Mouse (Mus musculus): ENCODE data around the gene Hoxc13. TPM values are rescaled to one million over a fixed set of nuclear protein-coding genes. Genes with fewer than 3 reads are reported as not detected.

The Hoxc13 gene
- polyA plus RNA-seq, 1 experiment from 2014 or later: not detected

DNA sequence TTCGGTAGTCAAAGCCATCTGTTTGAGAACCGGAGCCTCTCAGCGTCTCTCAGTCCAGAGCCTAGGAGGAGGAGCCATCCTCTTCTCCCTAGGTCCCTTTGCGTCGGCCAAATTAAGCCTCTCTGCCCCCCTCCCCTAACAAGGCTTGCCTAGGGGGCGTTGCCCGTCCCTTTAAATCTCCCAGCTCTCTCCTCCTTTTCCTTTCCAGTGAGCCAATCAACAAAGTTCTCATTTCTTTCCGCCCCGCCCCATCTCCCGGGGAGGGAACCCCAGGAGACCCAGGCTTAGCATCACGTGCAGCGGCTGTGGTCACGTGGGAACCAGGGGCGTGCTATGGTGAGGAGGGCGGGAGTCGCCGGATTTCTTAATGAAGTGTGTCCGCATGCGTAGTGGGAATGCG is 284 bp upstream of the Hoxc13 start:
- Histone ChIP-seq H3K9ac (replicated peaks) (no peak overlapping the region), H3K4me2 (replicated peaks) (peak overlapping the region; percentile 25), H3K4me3 (peak overlapping the region; percentile 15; the same call in 1 of the 2 replicates), H3K36me3 (no peaks in the 10 kb centered on the region), H3K4me1 (peaks cover 9% of the 10 kb centered on the region), H3K27me3 (peaks cover 97% of the 10 kb centered on the region), H3K9me3 (no peaks in the 10 kb centered on the region), H3K27ac (replicated peaks) (no peak overlapping the region)
- WGBS: under 1% methylated on average over 20 of the region's 20 CpGs
- ATAC-seq (replicated peaks): peak; percentile 64

GRCm38 (mm10) chr15:102922012-102922362 is 1.1 kb downstream of the Hoxc13 start:
- Histone ChIP-seq H3K9ac (replicated peaks) (no peak overlapping the region), H3K27ac (replicated peaks) (no peak overlapping the region), H3K36me3 (no peaks in the 10 kb centered on the region), H3K4me3 (no peak overlapping the region), H3K27me3 (peaks cover 97% of the 10 kb centered on the region), H3K4me1 (peaks cover 9% of the 10 kb centered on the region), H3K9me3 (no peaks in the 10 kb centered on the region), H3K4me2 (replicated peaks) (no peak overlapping the region)
- no peak for ATAC-seq (replicated peaks)
- WGBS: 0% methylated on average over 24 of the region's 24 CpGs

GRCm38 (mm10) chr15:102922636-102923500 is 2.0 kb downstream of the Hoxc13 start:
- H3K27me3 ChIP-seq: peaks cover 97% of the 10 kb centered on the region
- no peak overlapping the region for H3K9ac ChIP-seq (replicated peaks)
- H3K4me2 ChIP-seq (replicated peaks): no peak overlapping the region
- no peak overlapping the region for H3K27ac ChIP-seq (replicated peaks)
- no peaks in the 10 kb centered on the region for H3K36me3 ChIP-seq
- H3K4me3 ChIP-seq: no peak overlapping the region
- 7% methylated on average over 6 of the region's 6 CpGs for WGBS
- peaks cover 9% of the 10 kb centered on the region for H3K4me1 ChIP-seq
- H3K9me3 ChIP-seq: no peaks in the 10 kb centered on the region
- ATAC-seq (replicated peaks): no peak

DNA sequence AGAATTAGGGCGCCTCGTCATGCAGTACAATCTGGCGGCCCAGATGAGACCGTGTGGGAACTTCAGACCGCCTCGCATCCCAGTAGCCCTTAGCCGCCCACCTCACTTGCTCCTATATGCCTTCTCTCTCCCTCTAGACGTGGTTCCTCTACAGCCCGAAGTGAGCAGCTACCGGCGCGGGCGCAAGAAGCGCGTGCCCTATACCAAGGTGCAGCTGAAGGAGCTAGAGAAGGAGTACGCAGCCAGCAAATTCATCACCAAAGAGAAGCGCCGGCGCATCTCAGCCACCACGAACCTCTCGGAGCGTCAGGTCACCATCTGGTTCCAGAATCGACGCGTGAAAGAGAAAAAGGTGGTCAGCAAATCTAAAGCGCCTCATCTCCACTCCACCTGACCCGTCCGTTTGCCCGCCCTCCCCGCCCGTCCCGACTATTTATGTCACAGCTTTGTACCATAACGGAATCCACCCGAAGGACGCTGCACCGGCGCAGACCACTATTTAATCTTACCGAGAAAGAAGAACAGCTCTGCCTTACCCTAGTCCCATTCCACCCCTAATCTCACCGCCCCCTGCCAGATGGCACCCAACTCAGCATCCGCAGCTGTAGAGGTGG is 6.2 kb downstream of the Hoxc13 start:
- Histone ChIP-seq H3K27ac (replicated peaks) (no peak overlapping the region), H3K9me3 (no peaks in the 10 kb centered on the region), H3K27me3 (peaks cover 97% of the 10 kb centered on the region), H3K9ac (replicated peaks) (no peak overlapping the region), H3K4me1 (no peaks in the 10 kb centered on the region), H3K4me3 (no peak overlapping the region), H3K36me3 (no peaks in the 10 kb centered on the region), H3K4me2 (replicated peaks) (no peak overlapping the region)
- ATAC-seq (replicated peaks): no peak
- WGBS: under 1% methylated on average over 40 of the region's 40 CpGs

DNA sequence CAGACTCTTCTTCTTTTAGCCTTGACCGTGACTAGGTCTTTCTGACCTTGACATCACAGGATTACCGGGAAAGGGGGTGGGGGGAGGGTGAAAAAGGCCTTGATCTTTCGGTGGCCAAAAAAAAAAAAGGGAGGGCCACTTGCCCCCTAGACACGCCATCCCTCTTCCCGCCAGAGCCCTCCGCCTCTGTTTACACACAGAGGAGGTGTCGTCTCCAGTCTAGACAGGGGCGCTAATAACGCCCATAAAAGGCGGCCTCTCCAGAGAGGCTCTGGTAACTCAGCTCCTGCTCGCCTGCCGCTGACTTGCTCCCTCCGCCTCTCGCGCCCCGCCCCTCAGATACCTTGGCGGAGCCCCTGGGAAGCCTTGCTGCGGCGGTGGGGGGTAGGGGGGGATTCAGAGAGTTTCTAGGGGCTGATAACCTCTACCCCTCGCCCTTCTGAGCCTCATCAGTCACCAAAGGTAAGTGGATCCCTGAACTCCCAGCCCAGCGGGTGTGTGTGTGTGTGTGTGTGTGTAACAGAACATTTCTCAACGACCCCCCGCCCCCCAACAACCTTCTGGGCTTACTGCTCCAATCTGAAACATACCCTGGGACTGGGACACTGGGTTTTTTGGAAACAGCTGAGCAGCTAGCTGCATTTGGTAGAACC is 10.9 kb downstream of the Hoxc13 start:
- ATAC-seq (replicated peaks): no peak
- Histone ChIP-seq H3K4me2 (replicated peaks) (no peak overlapping the region), H3K4me1 (no peaks in the 10 kb centered on the region), H3K9ac (replicated peaks) (no peak overlapping the region), H3K9me3 (no peaks in the 10 kb centered on the region), H3K36me3 (no peaks in the 10 kb centered on the region), H3K4me3 (no peak overlapping the region), H3K27me3 (peaks cover 100% of the 10 kb centered on the region), H3K27ac (replicated peaks) (no peak overlapping the region)
- under 1% methylated on average over 23 of the region's 23 CpGs for WGBS

DNA sequence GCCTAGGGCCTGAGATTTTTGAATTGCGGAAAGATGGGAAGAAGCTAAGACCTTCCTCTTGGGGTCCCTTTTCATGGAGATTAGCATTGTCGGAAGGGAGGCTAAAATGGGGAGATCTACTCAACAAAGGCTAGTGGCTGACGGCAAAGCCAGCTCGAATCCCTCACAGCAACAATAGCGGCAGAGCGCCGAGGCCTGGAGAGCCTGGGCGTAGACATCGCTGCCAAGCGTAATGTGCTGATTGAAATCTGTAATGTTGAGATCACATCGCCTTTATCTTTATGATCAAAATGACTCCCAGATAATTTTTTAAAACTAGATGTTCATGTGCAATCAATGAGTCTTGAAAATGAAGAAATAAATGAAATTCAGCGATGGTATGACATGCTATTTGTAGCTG is 13.5 kb downstream of the Hoxc13 start:
- 1% methylated on average over 12 of the region's 12 CpGs for WGBS
- Histone ChIP-seq H3K4me2 (replicated peaks) (no peak overlapping the region), H3K36me3 (no peaks in the 10 kb centered on the region), H3K4me3 (no peak overlapping the region), H3K27ac (replicated peaks) (no peak overlapping the region), H3K27me3 (peaks cover 100% of the 10 kb centered on the region), H3K4me1 (no peaks in the 10 kb centered on the region), H3K9me3 (no peaks in the 10 kb centered on the region), H3K9ac (replicated peaks) (no peak overlapping the region)
- no peak for ATAC-seq (replicated peaks)

DNA sequence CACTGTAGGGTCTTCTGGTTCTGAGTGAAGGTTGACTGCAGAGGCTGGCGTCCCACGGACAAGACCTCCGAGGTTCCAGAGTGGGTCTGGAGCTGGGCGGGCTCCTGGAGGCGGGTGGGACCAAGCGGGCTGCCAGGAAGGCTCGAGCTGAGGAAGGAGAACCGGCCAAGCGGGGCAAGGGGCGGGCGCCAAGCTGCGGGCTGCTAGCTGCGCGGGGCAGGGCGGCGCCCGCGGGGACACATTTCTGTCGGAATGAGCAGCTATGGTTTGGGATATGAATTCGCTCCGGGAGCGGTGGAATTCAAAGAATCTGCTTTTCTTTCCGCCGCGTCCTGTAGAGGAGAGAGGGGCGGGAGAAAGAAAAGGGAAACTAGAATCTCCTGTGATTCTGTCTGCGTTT is 14.0 kb downstream of the Hoxc13 start:
- Histone ChIP-seq H3K27me3 (peaks cover 100% of the 10 kb centered on the region), H3K27ac (replicated peaks) (no peak overlapping the region), H3K4me3 (no peak overlapping the region), H3K9ac (replicated peaks) (no peak overlapping the region), H3K4me2 (replicated peaks) (no peak overlapping the region), H3K4me1 (no peaks in the 10 kb centered on the region), H3K9me3 (no peaks in the 10 kb centered on the region), H3K36me3 (no peaks in the 10 kb centered on the region)
- WGBS: 1% methylated on average over 27 of the region's 27 CpGs
- ATAC-seq (replicated peaks): no peak

GRCm38 (mm10) chr15:102936279-102936972 is 15.5 kb downstream of the Hoxc13 start, which contains the start of gene Hoxc12:
Gene Hoxc12 (plus strand): TSS chr15:102936757.
- Histone ChIP-seq H3K9ac (replicated peaks) (no peak within 1 kb of the TSS), H3K36me3 (no peaks in the 10 kb centered on the region), H3K9me3 (no peaks in the 10 kb centered on the region), H3K4me1 (no peaks in the 10 kb centered on the region), H3K4me2 (replicated peaks) (no peak within 1 kb of the TSS), H3K4me3 (no peak within 1 kb of the TSS), H3K27ac (replicated peaks) (no peak within 1 kb of the TSS), H3K27me3 (peaks cover 100% of the 10 kb centered on the region)
- WGBS: under 1% methylated on average over 31 of the region's 31 CpGs
- no peak for ATAC-seq (replicated peaks)

- no peak for ATAC-seq (replicated peaks)
- WGBS: under 1% methylated on average over 50 of the region's 50 CpGs
- peaks cover 100% of the 10 kb centered on the region for H3K27me3 ChIP-seq
- H3K9me3 ChIP-seq: no peaks in the 10 kb centered on the region
- no peak overlapping the region for H3K27ac ChIP-seq (replicated peaks)
- no peaks in the 10 kb centered on the region for H3K4me1 ChIP-seq
- H3K36me3 ChIP-seq: no peaks in the 10 kb centered on the region
- no peak overlapping the region for H3K4me3 ChIP-seq
- H3K9ac ChIP-seq (replicated peaks): no peak overlapping the region
- no peak overlapping the region for H3K4me2 ChIP-seq (replicated peaks)
Observed at GRCm38 (mm10) chr15:102937036-102937666, 16.2 kb downstream of the Hoxc13 start.

DNA sequence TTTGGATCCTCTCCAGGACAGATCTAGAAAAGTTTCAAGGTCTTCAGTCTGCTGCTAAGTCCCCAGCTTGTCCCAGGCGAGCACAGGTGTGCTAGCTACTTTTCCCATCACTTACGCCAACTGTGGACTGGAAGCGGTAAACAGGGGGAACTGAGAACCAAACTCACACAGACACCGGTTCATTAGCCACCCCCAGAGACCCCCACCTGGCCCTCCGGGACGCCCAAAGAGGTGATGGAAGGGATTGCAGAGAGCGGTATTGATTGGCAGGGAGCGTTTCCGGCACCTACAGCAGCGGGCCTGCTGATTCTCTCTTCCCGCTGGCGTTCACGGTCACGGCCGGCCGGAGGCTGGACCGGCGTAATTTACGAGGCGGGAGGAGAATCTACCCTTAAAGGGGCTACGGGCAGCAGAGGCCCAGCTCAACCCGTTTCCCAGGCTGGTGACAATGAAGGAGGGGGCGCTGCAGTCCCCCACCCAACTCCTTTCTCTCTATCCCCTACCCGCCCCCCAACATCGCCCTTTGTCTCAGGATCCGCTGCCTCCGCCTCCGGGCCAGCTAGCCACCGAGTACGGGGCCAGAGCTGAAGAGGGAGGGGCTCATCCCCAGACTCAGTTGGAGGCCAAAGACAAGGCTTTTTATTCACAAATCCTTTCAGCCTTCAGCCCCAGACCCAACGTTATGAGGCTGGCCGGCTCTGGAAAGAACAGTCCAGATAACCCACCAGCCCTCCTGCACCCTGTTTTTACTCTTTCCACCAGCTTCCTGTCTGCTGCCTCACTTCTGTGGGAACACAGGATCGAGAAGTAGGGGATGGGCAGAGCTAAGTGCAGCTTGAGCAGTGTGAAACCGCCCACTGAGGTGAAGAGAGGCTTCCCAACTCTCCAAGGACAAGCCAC is 18.6 kb downstream of the Hoxc13 start:
- H3K27me3 ChIP-seq: peaks cover 99% of the 10 kb centered on the region
- no peaks in the 10 kb centered on the region for H3K9me3 ChIP-seq
- ATAC-seq (replicated peaks): no peak
- peaks cover 6% of the 10 kb centered on the region; the same call in 1 of the 2 replicates for H3K4me1 ChIP-seq
- H3K27ac ChIP-seq (replicated peaks): no peak overlapping the region
- no peaks in the 10 kb centered on the region for H3K36me3 ChIP-seq
- no peak overlapping the region for H3K4me2 ChIP-seq (replicated peaks)
- no peak overlapping the region for H3K4me3 ChIP-seq
- 1% methylated on average over 34 of the region's 34 CpGs for WGBS
- no peak overlapping the region for H3K9ac ChIP-seq (replicated peaks)

All from forebrain, embryonic 15.5 days (tissue).